Mouse (Mus musculus): ENCODE results near the gene Il4. TPM values are rescaled to one million over a fixed set of nuclear protein-coding genes. Genes with fewer than 3 reads are reported as not detected.

The Il4 gene
- total RNA-seq (2018; cell fraction: chromatin; rRNA removed), result not detected
- 1 to 10 TPM in 2 of 26 experiments, under 1 TPM in 20, not detected in 4; 0.24 to 1.3 (median 0.57) TPM for total RNA-seq (2018; cell fraction: cytosol; rRNA removed)
- total RNA-seq (2018; cell fraction: nucleus; rRNA removed), result 1 to 10 TPM in 2 of 26 experiments, not detected in 24; 1.2 TPM
- 0.53 to 1.6 TPM in 2 of 3 replicates, not detected in the other for polyA plus RNA-seq (2018)

DNA sequence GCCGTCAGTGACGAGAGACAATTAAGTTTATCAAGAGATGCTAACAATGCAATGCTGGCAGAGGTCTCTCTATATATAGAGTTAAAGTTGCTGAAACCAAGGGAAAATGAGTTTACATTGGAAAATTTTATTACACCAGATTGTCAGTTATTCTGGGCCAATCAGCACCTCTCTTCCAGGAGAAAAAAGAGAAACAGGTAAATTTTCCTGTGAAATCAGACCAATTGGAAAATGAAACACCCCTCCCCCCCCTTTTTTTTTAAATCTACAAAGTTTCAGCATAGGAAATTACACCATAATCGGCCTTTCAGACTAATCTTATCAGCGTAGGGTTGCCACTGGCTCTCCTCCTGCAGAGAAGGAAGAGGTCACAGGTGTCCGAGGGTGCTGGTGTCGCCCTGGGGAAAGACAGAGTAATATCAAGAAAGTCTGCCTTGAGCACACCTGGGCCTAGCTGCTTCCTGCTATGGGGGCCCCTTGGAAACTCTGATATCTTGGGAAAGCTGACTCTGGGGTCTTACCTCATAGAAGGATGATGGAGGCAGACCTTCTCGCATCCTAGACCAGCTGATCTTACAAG is at the start of gene Il4:
TSS of gene Il4 (minus strand) at position 51 of the 580 bp plus-strand sequence.
- no peak within 1 kb of the TSS for H3K27ac ChIP-seq
- 76% methylated on average over 7 of the region's 7 CpGs for WGBS (ENCODE audit: missing documents)
- H3K4me3 ChIP-seq (ENCODE audit: inconsistent target), result no peak within 1 kb of the TSS
- H3K79me2 ChIP-seq (ENCODE audit: inconsistent target), result no peaks in the 10 kb centered on the region
- no peaks in the 10 kb centered on the region for H3K36me3 ChIP-seq (ENCODE audit: inconsistent target)

DNA sequence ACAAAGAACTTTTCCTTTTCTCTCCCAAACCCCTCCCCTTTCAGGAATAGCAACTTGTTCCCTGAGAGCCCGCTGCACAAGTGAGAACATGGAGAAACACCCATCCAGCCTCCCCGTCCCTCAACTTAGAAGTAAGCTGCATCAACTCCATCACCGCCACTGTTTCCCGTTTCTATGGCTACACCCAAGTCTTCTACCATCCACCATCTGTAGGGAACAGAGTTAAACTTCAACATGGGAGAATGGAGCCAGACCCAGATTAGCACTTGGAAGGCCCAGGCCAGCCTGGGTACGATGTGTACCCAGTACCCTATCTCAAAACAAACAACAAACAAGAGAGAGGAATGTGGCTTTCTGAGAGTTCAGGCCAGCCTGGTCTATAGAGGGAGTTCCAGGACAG is 45.6 kb upstream of the Il4 start:
- Histone ChIP-seq H3K79me2 (ENCODE audit: inconsistent target) (peaks cover 3% of the 10 kb centered on the region; the same call in 1 of the 2 replicates), H3K27ac (no peak overlapping the region), H3K36me3 (ENCODE audit: inconsistent target) (peaks cover 33% of the 10 kb centered on the region), H3K4me3 (ENCODE audit: inconsistent target) (no peak overlapping the region)
- WGBS (ENCODE audit: missing documents), result 92% methylated on average over 5 of the region's 5 CpGs

DNA sequence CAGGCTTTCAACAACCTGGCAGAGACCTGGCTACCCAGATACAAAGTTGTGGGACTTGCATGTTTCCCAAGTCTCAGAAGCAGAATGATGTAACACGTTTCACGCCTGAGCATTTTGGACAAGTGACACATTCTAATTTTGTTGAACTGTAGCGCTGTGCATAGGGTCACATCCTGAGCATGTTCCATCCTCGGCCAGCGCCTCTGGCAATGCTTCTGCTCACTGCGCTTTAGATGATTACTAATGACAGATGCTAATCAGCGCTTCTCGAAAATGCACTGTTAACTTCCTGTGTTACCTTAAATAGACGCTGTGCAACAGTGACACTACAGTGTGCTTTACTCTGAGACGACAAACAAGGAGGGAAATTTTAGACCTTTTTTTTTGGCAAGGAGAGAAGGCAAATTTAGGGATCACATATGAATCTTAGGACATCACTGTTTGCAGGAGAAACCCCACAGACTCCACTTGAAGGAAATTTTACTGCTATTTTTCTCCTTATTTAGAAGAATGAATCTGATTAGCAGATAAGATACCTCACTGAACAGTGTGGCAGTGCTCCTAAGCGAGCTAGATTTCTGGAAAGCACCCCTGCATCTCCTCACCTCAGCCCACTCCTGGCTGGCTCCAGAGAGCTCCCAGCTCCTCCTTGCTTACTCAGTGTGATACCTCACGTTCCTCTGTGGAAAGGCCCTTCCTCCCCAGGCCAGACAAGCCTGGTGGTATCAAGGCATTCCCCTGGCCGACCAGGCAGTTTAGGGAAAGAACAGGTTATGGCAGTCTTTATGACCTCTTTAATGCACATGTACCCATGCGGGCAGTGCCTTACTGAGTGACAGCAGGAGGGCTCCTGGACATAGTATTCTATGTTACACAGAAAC is 44.6 kb upstream of the Il4 start:
- peaks cover 24% of the 10 kb centered on the region for H3K36me3 ChIP-seq (ENCODE audit: inconsistent target)
- peaks cover 3% of the 10 kb centered on the region; the same call in 1 of the 2 replicates for H3K79me2 ChIP-seq (ENCODE audit: inconsistent target)
- H3K27ac ChIP-seq, result peak overlapping the region; percentile 56
- 28% methylated on average over 14 of the region's 14 CpGs for WGBS (ENCODE audit: missing documents)
- no peak overlapping the region for H3K4me3 ChIP-seq (ENCODE audit: inconsistent target)

- Histone ChIP-seq H3K36me3 (ENCODE audit: inconsistent target) (peaks cover 23% of the 10 kb centered on the region; the same call in 1 of the 2 replicates), H3K27ac (no peak overlapping the region), H3K4me3 (ENCODE audit: inconsistent target) (no peak overlapping the region), H3K79me2 (ENCODE audit: inconsistent target) (no peaks in the 10 kb centered on the region; the same call in 1 of the 2 replicates)
- WGBS (ENCODE audit: missing documents), result 96% methylated on average over 6 of the region's 6 CpGs
These were observed 39.4 kb upstream of the Il4 start for GRCm38 (mm10) chr11:53657828-53658227.

DNA sequence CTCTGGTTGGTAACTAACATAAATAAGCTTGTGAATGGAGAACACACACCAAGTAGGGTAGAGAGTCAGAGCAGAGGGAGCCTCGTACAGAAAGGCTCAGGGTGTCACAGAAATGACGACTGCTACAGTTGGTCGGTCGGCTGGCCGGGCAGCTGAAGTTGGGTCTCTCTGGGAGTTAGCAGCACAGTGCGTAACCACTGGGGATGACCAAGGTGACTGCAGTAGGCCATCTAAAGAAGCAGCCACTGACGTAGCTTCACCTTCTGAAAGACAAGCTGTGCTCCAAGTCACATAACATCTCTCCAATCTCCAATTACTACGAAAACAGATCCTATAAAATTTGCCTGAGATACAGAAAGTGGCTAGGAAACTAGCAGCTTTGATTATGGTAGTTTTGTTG is 38.9 kb upstream of the Il4 start:
- WGBS (ENCODE audit: missing documents), result 95% methylated on average over 8 of the region's 8 CpGs
- peaks cover 27% of the 10 kb centered on the region; the same call in 1 of the 2 replicates for H3K36me3 ChIP-seq (ENCODE audit: inconsistent target)
- no peaks in the 10 kb centered on the region; the same call in 1 of the 2 replicates for H3K79me2 ChIP-seq (ENCODE audit: inconsistent target)
- H3K4me3 ChIP-seq (ENCODE audit: inconsistent target), result no peak overlapping the region
- H3K27ac ChIP-seq, result no peak overlapping the region

DNA sequence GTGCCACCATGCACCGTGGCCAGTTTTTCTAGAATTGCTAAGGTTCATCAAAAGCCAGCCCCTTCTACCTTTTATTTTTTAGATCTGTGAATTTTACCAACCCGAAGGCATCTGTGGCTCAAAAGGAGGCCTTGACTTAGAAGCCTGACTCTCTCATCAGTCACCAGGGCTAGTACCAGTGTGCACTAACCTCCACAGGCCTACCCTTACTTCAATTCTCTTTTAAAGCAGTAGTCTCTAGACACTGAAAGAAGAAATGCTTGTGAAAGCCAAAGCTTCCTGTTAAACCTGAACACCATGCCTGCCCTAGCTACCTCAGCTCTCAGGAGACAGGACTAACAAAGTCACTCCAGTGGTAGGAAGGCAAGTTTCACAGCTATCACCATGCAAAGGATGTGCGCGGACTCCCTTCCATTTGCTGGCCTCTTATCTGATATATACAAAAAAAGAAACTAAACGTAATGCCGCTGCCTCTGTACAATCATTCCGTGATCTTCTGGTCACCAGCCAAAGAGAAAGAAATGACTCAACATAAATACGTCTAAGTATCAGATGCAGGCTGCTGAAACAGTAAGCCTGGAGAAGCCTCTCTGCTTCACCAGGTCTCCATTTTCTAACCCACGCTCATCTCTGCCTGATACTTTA is 38.2 kb upstream of the Il4 start:
- WGBS (ENCODE audit: missing documents), result 68% methylated on average over 9 of the region's 9 CpGs
- no peak overlapping the region for H3K4me3 ChIP-seq (ENCODE audit: inconsistent target)

GRCm38 (mm10) chr11:53655043-53655442 is 36.6 kb upstream of the Il4 start:
- Histone ChIP-seq H3K36me3 (ENCODE audit: inconsistent target) (peaks cover 49% of the 10 kb centered on the region), H3K27ac (no peak overlapping the region), H3K4me3 (ENCODE audit: inconsistent target) (no peak overlapping the region), H3K79me2 (ENCODE audit: inconsistent target) (no peaks in the 10 kb centered on the region)
- 82% methylated on average over 5 of the region's 5 CpGs for WGBS (ENCODE audit: missing documents)

More for the DNA sequence above, 38.2 kb upstream of the Il4 start:
- no peak overlapping the region for H3K27ac ChIP-seq
- peaks cover 33% of the 10 kb centered on the region; the same call in 1 of the 2 replicates for H3K36me3 ChIP-seq (ENCODE audit: inconsistent target)
- H3K79me2 ChIP-seq (ENCODE audit: inconsistent target), result no peaks in the 10 kb centered on the region

DNA sequence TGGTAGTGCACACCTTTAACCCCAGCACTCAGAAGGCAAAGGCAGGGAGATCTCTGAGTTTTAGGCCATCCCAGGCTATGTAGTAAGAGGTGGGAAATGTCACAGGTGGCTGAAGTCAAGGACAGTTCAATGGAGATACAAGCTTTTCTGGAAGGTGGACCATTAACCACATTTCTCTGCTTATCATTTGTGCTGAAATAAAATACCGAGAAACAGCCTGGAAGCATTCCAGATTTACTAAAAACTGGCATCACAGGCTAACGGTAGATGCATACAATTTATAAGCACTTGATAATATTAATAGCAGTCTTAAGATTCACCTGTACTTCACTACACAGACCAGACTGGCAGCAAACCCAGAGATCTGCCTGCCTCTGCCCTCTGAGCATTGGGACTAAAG is 34.0 kb upstream of the Il4 start:
- Histone ChIP-seq H3K4me3 (ENCODE audit: inconsistent target) (no peak overlapping the region), H3K79me2 (ENCODE audit: inconsistent target) (no peaks in the 10 kb centered on the region), H3K27ac (no peak overlapping the region), H3K36me3 (ENCODE audit: inconsistent target) (peaks cover 50% of the 10 kb centered on the region)
- 88% methylated on average over 2 of the region's 2 CpGs for WGBS (ENCODE audit: missing documents)

DNA sequence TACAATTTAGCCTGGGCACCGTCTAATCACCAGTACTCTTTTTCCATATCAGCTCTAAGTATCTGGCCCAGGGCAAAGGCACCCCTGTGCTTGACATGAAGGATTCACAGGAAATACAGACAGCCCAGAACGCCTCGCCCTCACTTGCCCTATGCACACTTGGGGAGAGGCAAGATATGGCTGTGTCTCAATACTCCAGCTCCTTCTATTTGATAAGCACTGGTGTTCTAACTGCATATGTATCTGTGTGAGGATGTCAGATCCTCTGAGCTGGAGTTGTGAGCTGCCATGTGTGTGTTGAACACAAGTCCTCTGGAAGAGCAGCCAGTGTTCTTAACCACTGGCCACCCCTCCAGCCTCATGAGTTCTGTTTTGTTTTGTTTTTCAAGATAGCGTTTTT is 33.0 kb upstream of the Il4 start:
- H3K4me3 ChIP-seq (ENCODE audit: inconsistent target), result no peak overlapping the region
- peaks cover 50% of the 10 kb centered on the region for H3K36me3 ChIP-seq (ENCODE audit: inconsistent target)
- 100% methylated on average over 4 of the region's 4 CpGs for WGBS (ENCODE audit: missing documents)
- no peaks in the 10 kb centered on the region for H3K79me2 ChIP-seq (ENCODE audit: inconsistent target)
- no peak overlapping the region for H3K27ac ChIP-seq

DNA sequence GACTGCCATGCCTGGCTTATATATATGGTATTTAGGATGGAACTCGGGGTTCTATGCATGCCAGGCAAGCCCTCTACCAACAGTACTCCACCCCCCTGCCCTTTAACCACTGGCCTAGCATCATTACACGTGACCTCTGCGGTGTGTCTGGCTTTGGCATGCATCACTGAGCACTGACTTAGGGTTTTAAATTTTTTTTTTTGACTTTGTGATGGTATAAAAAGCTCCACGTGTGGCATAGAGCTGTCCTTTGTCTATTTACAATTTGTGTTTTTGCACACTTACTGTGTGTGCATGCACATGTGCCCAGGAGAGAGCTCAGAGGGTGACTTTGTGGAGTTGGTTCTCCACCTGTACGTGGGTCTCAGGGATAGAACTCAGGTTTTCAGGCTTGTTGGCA is 25.5 kb upstream of the Il4 start:
- no peaks in the 10 kb centered on the region for H3K36me3 ChIP-seq (ENCODE audit: inconsistent target)
- 90% methylated on average over 5 of the region's 5 CpGs for WGBS (ENCODE audit: missing documents)
- H3K4me3 ChIP-seq (ENCODE audit: inconsistent target), result no peak overlapping the region
- no peaks in the 10 kb centered on the region for H3K79me2 ChIP-seq (ENCODE audit: inconsistent target)
- no peak overlapping the region for H3K27ac ChIP-seq

GRCm38 (mm10) chr11:53642744-53643279 is 24.3 kb upstream of the Il4 start:
- H3K36me3 ChIP-seq (ENCODE audit: inconsistent target), result no peaks in the 10 kb centered on the region
- no peaks in the 10 kb centered on the region for H3K79me2 ChIP-seq (ENCODE audit: inconsistent target)
- WGBS (ENCODE audit: missing documents), result 85% methylated on average over 12 of the region's 12 CpGs
- no peak overlapping the region for H3K27ac ChIP-seq
- H3K4me3 ChIP-seq (ENCODE audit: inconsistent target), result no peak overlapping the region

DNA sequence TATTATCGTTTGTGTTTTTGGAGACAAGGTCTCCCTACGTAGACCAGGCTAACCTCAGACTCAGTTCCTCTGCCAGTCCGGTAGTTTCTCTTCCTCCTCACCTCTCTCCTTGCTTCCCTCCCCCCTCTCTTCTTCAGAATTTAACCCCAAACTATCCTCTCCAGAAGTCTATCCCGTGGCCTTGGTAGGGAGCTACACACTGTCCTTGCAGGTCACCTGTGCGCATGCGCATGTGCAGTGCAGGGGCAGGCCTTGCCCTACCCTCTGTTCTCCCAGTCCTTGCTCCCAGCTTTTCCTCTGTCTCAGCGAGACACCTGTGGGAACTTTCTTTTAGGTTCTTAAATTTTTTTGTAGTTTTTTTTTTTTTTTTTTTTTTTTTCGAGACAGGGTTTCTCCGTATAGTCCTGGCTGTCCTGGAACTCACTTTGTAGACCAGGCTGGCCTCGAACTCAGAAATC is 19.4 kb upstream of the Il4 start:
- Histone ChIP-seq H3K79me2 (ENCODE audit: inconsistent target) (no peaks in the 10 kb centered on the region), H3K4me3 (ENCODE audit: inconsistent target) (no peak overlapping the region), H3K36me3 (ENCODE audit: inconsistent target) (no peaks in the 10 kb centered on the region), H3K27ac (no peak overlapping the region)
- 54% methylated on average over 7 of the region's 10 CpGs for WGBS (ENCODE audit: missing documents)

GRCm38 (mm10) chr11:53637046-53637802 is 18.8 kb upstream of the Il4 start:
- 76% methylated on average over 21 of the region's 21 CpGs for WGBS (ENCODE audit: missing documents)
- no peak overlapping the region for H3K27ac ChIP-seq
- H3K36me3 ChIP-seq (ENCODE audit: inconsistent target), result no peaks in the 10 kb centered on the region

More at GRCm38 (mm10) chr11:53637046-53637802, 18.8 kb upstream of the Il4 start:
- no peak overlapping the region for H3K4me3 ChIP-seq (ENCODE audit: inconsistent target)
- H3K79me2 ChIP-seq (ENCODE audit: inconsistent target), result no peaks in the 10 kb centered on the region
